Mouse (Mus musculus): ENCODE measurements around the gene Maged2. TPM values are rescaled to one million over a fixed set of nuclear protein-coding genes. Genes with fewer than 3 reads are reported as not detected.
"Not testable (repeated sequence)": the region's sequence is repeated elsewhere in the genome, so short reads cannot be mapped to it uniquely, and the experiment has no call there.

Maged2 gene
- polyA plus RNA-seq, 2 experiments: 22.9 to 53.1 TPM

GRCm38 (mm10) chrX:150817278-150817677 is 3.1 kb upstream of the Maged2 start:
- no peaks in the 10 kb centered on the region for H3K9me3 ChIP-seq (ENCODE audit: control insufficient read depth, low read length)
- no peak overlapping the region for H3K4me2 ChIP-seq (ENCODE audit: low read depth)
- no peak overlapping the region for H3K27ac ChIP-seq
- no peaks in the 10 kb centered on the region for H3K27me3 ChIP-seq (ENCODE audit: control insufficient read depth, insufficient read depth, low read length)
- TF ChIP-seq EP300 (IDR thresholded peaks at IDR 0.05; ENCODE audit: low read depth) (no peak), CTCF (IDR thresholded peaks at IDR 0.05; ENCODE audit: low read depth) (no peak)
- no peaks in the 10 kb centered on the region for H3K4me1 ChIP-seq (replicated peaks; ENCODE audit: control insufficient read depth in 2 of 2, insufficient read depth in 2 of 2, low read length in 1 of 2)
- H3K36me3 ChIP-seq (replicated peaks; ENCODE audit: control insufficient read depth, insufficient read depth, low read depth): no peaks in the 10 kb centered on the region
- ATAC-seq (ENCODE audit: insufficient read depth) (no peak), DNase-seq (ENCODE audit: low read depth in 3 of 3, low spot score in 3 of 3) (no peak)
- no peak overlapping the region for H3K4me3 ChIP-seq (ENCODE audit: insufficient read depth in 1 of 2, low read depth in 2 of 2, low read length in 2 of 2)
- no peak overlapping the region for H3K9ac ChIP-seq (replicated peaks)

- no peak for ATAC-seq (ENCODE audit: insufficient read depth)
- WGBS (ENCODE audit: insufficient replicate concordance): 35% methylated on average over 1 of the region's 1 CpGs
- Histone ChIP-seq H3K4me3 (ENCODE audit: insufficient read depth in 1 of 2, low read depth in 2 of 2, low read length in 2 of 2) (no peak overlapping the region), H3K4me1 (replicated peaks; ENCODE audit: control insufficient read depth in 2 of 2, insufficient read depth in 2 of 2, low read length in 1 of 2) (no peaks in the 10 kb centered on the region), H3K27ac (no peak overlapping the region), H3K4me2 (ENCODE audit: low read depth) (no peak overlapping the region), H3K9me3 (ENCODE audit: control insufficient read depth, low read length) (no peaks in the 10 kb centered on the region), H3K27me3 (ENCODE audit: control insufficient read depth, insufficient read depth, low read length) (no peaks in the 10 kb centered on the region), H3K9ac (replicated peaks) (no peak overlapping the region), H3K36me3 (replicated peaks; ENCODE audit: control insufficient read depth, insufficient read depth, low read depth) (no peaks in the 10 kb centered on the region)
- DNase-seq (ENCODE audit: low read depth in 3 of 3, low spot score in 3 of 3): no peak
- TF ChIP-seq EP300 (IDR thresholded peaks at IDR 0.05; ENCODE audit: low read depth): no peak
- TF ChIP-seq CTCF (IDR thresholded peaks at IDR 0.05; ENCODE audit: low read depth): no peak
Measured at GRCm38 (mm10) chrX:150815601-150816000, 1.5 kb upstream of the Maged2 start.

GRCm38 (mm10) chrX:150813464-150814138 is 544 bp downstream of the Maged2 start:
- DNase-seq (ENCODE audit: low read depth in 3 of 3, low spot score in 3 of 3): no peak
- H3K27me3 ChIP-seq (ENCODE audit: control insufficient read depth, insufficient read depth, low read length): no peaks in the 10 kb centered on the region
- WGBS (ENCODE audit: insufficient replicate concordance): 12% methylated on average over 16 of the region's 16 CpGs
- no peaks in the 10 kb centered on the region for H3K9me3 ChIP-seq (ENCODE audit: control insufficient read depth, low read length)
- no peak for TF ChIP-seq EP300 (IDR thresholded peaks at IDR 0.05; ENCODE audit: low read depth)
- TF ChIP-seq CTCF (IDR thresholded peaks at IDR 0.05; ENCODE audit: low read depth): no peak
- H3K4me3 ChIP-seq (ENCODE audit: insufficient read depth in 1 of 2, low read depth in 2 of 2, low read length in 2 of 2): peak overlapping the region; percentile 36 to 67
- H3K36me3 ChIP-seq (replicated peaks; ENCODE audit: control insufficient read depth, insufficient read depth, low read depth): no peaks in the 10 kb centered on the region
- no peaks in the 10 kb centered on the region for H3K4me1 ChIP-seq (replicated peaks; ENCODE audit: control insufficient read depth in 2 of 2, insufficient read depth in 2 of 2, low read length in 1 of 2)
- H3K9ac ChIP-seq (replicated peaks): no peak overlapping the region
- H3K4me2 ChIP-seq (ENCODE audit: low read depth): peak overlapping the region; percentile 61
- ATAC-seq (ENCODE audit: insufficient read depth): peak; percentile 16; the same call in 1 of the 2 replicates
- no peak overlapping the region for H3K27ac ChIP-seq

GRCm38 (mm10) chrX:150812787-150813298 is 1.3 kb downstream of the Maged2 start:
- H3K36me3 ChIP-seq (replicated peaks; ENCODE audit: control insufficient read depth, insufficient read depth, low read depth): no peaks in the 10 kb centered on the region
- H3K27ac ChIP-seq: no peak overlapping the region
- DNase-seq (ENCODE audit: low read depth in 3 of 3, low spot score in 3 of 3) (peak; percentile 58 to 66 (median 65)), ATAC-seq (ENCODE audit: insufficient read depth) (peak; percentile 87)
- H3K4me1 ChIP-seq (replicated peaks; ENCODE audit: control insufficient read depth in 2 of 2, insufficient read depth in 2 of 2, low read length in 1 of 2): no peaks in the 10 kb centered on the region
- no peaks in the 10 kb centered on the region for H3K9me3 ChIP-seq (ENCODE audit: control insufficient read depth, low read length)
- peak overlapping the region; percentile 36 to 67 for H3K4me3 ChIP-seq (ENCODE audit: insufficient read depth in 1 of 2, low read depth in 2 of 2, low read length in 2 of 2)
- peak overlapping the region; percentile 61 for H3K4me2 ChIP-seq (ENCODE audit: low read depth)
- 15% methylated on average over 22 of the region's 24 CpGs for WGBS (ENCODE audit: insufficient replicate concordance)
- TF ChIP-seq EP300 (IDR thresholded peaks at IDR 0.05; ENCODE audit: low read depth) (no peak), CTCF (IDR thresholded peaks at IDR 0.05; ENCODE audit: low read depth) (no peak)
- no peaks in the 10 kb centered on the region for H3K27me3 ChIP-seq (ENCODE audit: control insufficient read depth, insufficient read depth, low read length)
- no peak overlapping the region for H3K9ac ChIP-seq (replicated peaks)

- WGBS (ENCODE audit: insufficient replicate concordance): 71% methylated on average over 1 of the region's 4 CpGs
- ATAC-seq (ENCODE audit: insufficient read depth): not testable (repeated sequence)
Measured at GRCm38 (mm10) chrX:150800987-150801386, 13.2 kb downstream of the Maged2 start.

GRCm38 (mm10) chrX:150798493-150799177 is 15.5 kb downstream of the Maged2 start:
- not testable (repeated sequence) for H3K27ac ChIP-seq; ATAC-seq (ENCODE audit: insufficient read depth); H3K27me3 ChIP-seq (ENCODE audit: control insufficient read depth, insufficient read depth, low read length); H3K36me3 ChIP-seq (replicated peaks; ENCODE audit: control insufficient read depth, insufficient read depth, low read depth); H3K4me3 ChIP-seq (ENCODE audit: insufficient read depth in 1 of 2, low read depth in 2 of 2, low read length in 2 of 2); DNase-seq (ENCODE audit: low read depth in 3 of 3, low spot score in 3 of 3); H3K4me2 ChIP-seq (ENCODE audit: low read depth); H3K9me3 ChIP-seq (ENCODE audit: control insufficient read depth, low read length); H3K4me1 ChIP-seq (replicated peaks; ENCODE audit: control insufficient read depth in 2 of 2, insufficient read depth in 2 of 2, low read length in 1 of 2); H3K9ac ChIP-seq (replicated peaks)
- 60% methylated on average over 2 of the region's 10 CpGs for whole genome bisulfite sequencing (ENCODE audit: insufficient replicate concordance)

More at GRCm38 (mm10) chrX:150800987-150801386, 13.2 kb downstream of the Maged2 start:
- not testable (repeated sequence) for H3K27ac ChIP-seq; H3K27me3 ChIP-seq (ENCODE audit: control insufficient read depth, insufficient read depth, low read length); H3K9me3 ChIP-seq (ENCODE audit: control insufficient read depth, low read length); H3K4me3 ChIP-seq (ENCODE audit: insufficient read depth in 1 of 2, low read depth in 2 of 2, low read length in 2 of 2); H3K36me3 ChIP-seq (replicated peaks; ENCODE audit: control insufficient read depth, insufficient read depth, low read depth); H3K9ac ChIP-seq (replicated peaks); H3K4me1 ChIP-seq (replicated peaks; ENCODE audit: control insufficient read depth in 2 of 2, insufficient read depth in 2 of 2, low read length in 1 of 2); DNase-seq (ENCODE audit: low read depth in 3 of 3, low spot score in 3 of 3); H3K4me2 ChIP-seq (ENCODE audit: low read depth)

All from liver, embryonic 14.5 days (tissue).